Mouse (Mus musculus) bone marrow macrophage, adult 2 months (primary cell): Measurements from ENCODE around the gene Dyrk1a.

ENCODE experiments used
- CTCF ChIP-seq: IDR thresholded peaks from 2 replicates; pipeline ENCODE4 v1.5.1; 2012; ENCODE audit warnings: low read depth, mild to moderate bottlenecking, low read length, moderate library complexity
- POLR2A ChIP-seq: IDR thresholded peaks from 2 replicates; pipeline ENCODE4 v1.6.1; 2012; ENCODE audit warnings: mild to moderate bottlenecking, low read depth, low read length, borderline replicate concordance

- TF ChIP-seq POLR2A = no peak
- TF ChIP-seq CTCF = no peak
These were observed 20.4 kb downstream of the Dyrk1a start for GRCm38 (mm10) chr16:94590214-94590613.
